Mouse (Mus musculus): ENCODE measurements around the gene Kmo.

Kmo gene

GRCm38 (mm10) chr1:175637677-175638076, 17.5 kb downstream of the Kmo start:
- no peak for DNase-seq

- no peak for DNase-seq
Measured at GRCm38 (mm10) chr1:175639072-175639471, 18.9 kb downstream of the Kmo start.

GRCm38 (mm10) chr1:175640435-175641150, 20.4 kb downstream of the Kmo start:
- no peak for DNase-seq

- no peak for DNase-seq
Measured at GRCm38 (mm10) chr1:175643496-175644265, 23.5 kb downstream of the Kmo start.

- no peak for DNase-seq
Measured at GRCm38 (mm10) chr1:175646952-175647351, 26.8 kb downstream of the Kmo start.

GRCm38 (mm10) chr1:175648615-175649014, 28.4 kb downstream of the Kmo start:
- no peak for DNase-seq

- DNase-seq = no peak
Measured at GRCm38 (mm10) chr1:175659900-175660299, 39.7 kb downstream of the Kmo start.

- DNase-seq = peak; percentile 19
Measured at GRCm38 (mm10) chr1:175668666-175669405, 48.7 kb downstream of the Kmo start.

- DNase-seq = no peak
Measured at GRCm38 (mm10) chr1:175669456-175669855, 49.3 kb downstream of the Kmo start.

GRCm38 (mm10) chr1:175670042-175670441, 49.9 kb downstream of the Kmo start:
- no peak for DNase-seq

GRCm38 (mm10) chr1:175671626-175672025, 51.4 kb downstream of the Kmo start:
- DNase-seq = no peak

GRCm38 (mm10) chr1:175673563-175674325, 53.6 kb downstream of the Kmo start:
- DNase-seq = no peak

GRCm38 (mm10) chr1:175675116-175675515, 54.9 kb downstream of the Kmo start:
- no peak for DNase-seq

GRCm38 (mm10) chr1:175677459-175677858, 57.3 kb downstream of the Kmo start:
- no peak for DNase-seq

- DNase-seq = no peak
Measured at GRCm38 (mm10) chr1:175680995-175681394, 60.8 kb downstream of the Kmo start.

- DNase-seq = peak; percentile 26
Measured at GRCm38 (mm10) chr1:175691686-175692245, 71.6 kb downstream of the Kmo start.

GRCm38 (mm10) chr1:175692246-175692996, 72.2 kb downstream of the Kmo start, which contains the start of the genes Opn3 and Chml:
Gene Opn3 (minus strand): TSS chr1:175692776.
Gene Chml (minus strand): TSS chr1:175692901.
- peak; percentile 98 for DNase-seq

- DNase-seq = no peak
Measured at GRCm38 (mm10) chr1:175692997-175693361, 72.8 kb downstream of the Kmo start.

GRCm38 (mm10) chr1:175693429-175693960, 73.3 kb downstream of the Kmo start:
- peak; percentile 67 for DNase-seq

- DNase-seq = no peak
Measured at GRCm38 (mm10) chr1:175698293-175698692, 78.1 kb downstream of the Kmo start, which contains the start of gene Wdr64. Gene Wdr64 (plus strand): TSS chr1:175698593.

GRCm38 (mm10) chr1:175699375-175699774, 79.2 kb downstream of the Kmo start:
- DNase-seq = no peak

Measured in cerebellum, adult 9-10 months (tissue).